In genomic region chr13:55506697-55507096, GRCm38 (mm10) we compare ENCODE assay signal across 21 mouse cellular contexts. TPM values are rescaled to one million over a fixed set of nuclear protein-coding genes. Genes with fewer than 3 reads are reported as not detected.
DNase-seq lines count a peak whose midpoint lies in the region; ATAC-seq and TF ChIP-seq lines count a peak whose summit lies in the region.
"Had no signal": no experiment of that assay in that cellular context is flagged by ENCODE, and none has a peak within 500 bp of the region (broad histone marks: within the 10 kb centered on the region; RNA-seq: fewer than 3 reads in every experiment).

No protein-coding gene starts in this region.

- DNase-seq in adrenal gland, postnatal 10 days = peak; percentile 57
- no peak for DNase-seq in adrenal gland, adult 18-20 months (ENCODE audit: low spot score in 2 of 2)
- no peak for DNase-seq in forebrain, postnatal 0 days
- DNase-seq in midbrain, embryonic 14.5 days = no peak
- DNase-seq in midbrain, postnatal 0 days (ENCODE audit: low spot score) = no peak
- DNase-seq in kidney, adult 11 months = no peak
- no peak for DNase-seq in stomach, postnatal 0 days (ENCODE audit: low spot score)
- DNase-seq: embryo, embryonic 11 days; heart, postnatal 14 days; kidney, postnatal 14 days; lung, adult 18-20 months; lung, postnatal 36 days; right cerebral cortex, postnatal 14 days had no signal

- H3K4me3 ChIP-seq in forebrain, postnatal 0 days (ENCODE audit: low read depth, low read length) = no peak overlapping the region
- H3K4me3 ChIP-seq in forebrain, embryonic 12.5 days (replicated peaks) = no peak overlapping the region
- H3K4me3 ChIP-seq in midbrain, embryonic 14.5 days (replicated peaks; ENCODE audit: low read depth, low read length) = no peak overlapping the region
- H3K4me3 ChIP-seq in midbrain, postnatal 0 days (ENCODE audit: low read depth, low read length) = no peak overlapping the region
- no peak overlapping the region for H3K4me3 ChIP-seq in stomach, postnatal 0 days (ENCODE audit: low read depth, low read length)
- H3K4me3 ChIP-seq: hindbrain, embryonic 13.5 days; midbrain, embryonic 10.5 days; neural tube, embryonic 13.5 days had no signal

- TF ChIP-seq CTCF in forebrain, postnatal 0 days (IDR thresholded peaks at IDR 0.05; ENCODE audit: low read depth) = no peak
- TF ChIP-seq CTCF in midbrain, postnatal 0 days (IDR thresholded peaks at IDR 0.05) = no peak
- TF ChIP-seq CTCF in stomach, postnatal 0 days (IDR thresholded peaks at IDR 0.05; ENCODE audit: low read depth) = no peak

- no peaks in the 10 kb centered on the region for H3K9me3 ChIP-seq in forebrain, postnatal 0 days (ENCODE audit: low read length)
- no peaks in the 10 kb centered on the region for H3K9me3 ChIP-seq in forebrain, embryonic 12.5 days
- no peaks in the 10 kb centered on the region for H3K9me3 ChIP-seq in midbrain, embryonic 14.5 days (ENCODE audit: control insufficient read depth, low read length)
- H3K9me3 ChIP-seq in midbrain, postnatal 0 days (ENCODE audit: low read length) = no peaks in the 10 kb centered on the region
- no peaks in the 10 kb centered on the region for H3K9me3 ChIP-seq in stomach, postnatal 0 days (ENCODE audit: control insufficient read depth, low read length)
- H3K9me3 ChIP-seq: hindbrain, embryonic 13.5 days; midbrain, embryonic 10.5 days; neural tube, embryonic 13.5 days had no signal

- TF ChIP-seq EP300 in stomach, postnatal 0 days (optimal IDR thresholded peaks at IDR 0.05) = no peak

- 76% methylated on average over 10 of the region's 10 CpGs for WGBS in forebrain, postnatal 0 days
- WGBS in forebrain, embryonic 12.5 days = 92% methylated on average over 10 of the region's 10 CpGs
- WGBS in midbrain, embryonic 14.5 days = 91% methylated on average over 10 of the region's 10 CpGs
- 86% methylated on average over 10 of the region's 10 CpGs for WGBS in midbrain, postnatal 0 days
- 79% methylated on average over 10 of the region's 10 CpGs for WGBS in stomach, postnatal 0 days

- peaks cover 10% of the 10 kb centered on the region; the same call in 1 of the 2 replicates for H3K4me1 ChIP-seq in forebrain, postnatal 0 days (ENCODE audit: insufficient read depth)
- H3K4me1 ChIP-seq in forebrain, embryonic 12.5 days = peaks cover 17% of the 10 kb centered on the region
- peaks cover 15% of the 10 kb centered on the region for H3K4me1 ChIP-seq in midbrain, embryonic 14.5 days (ENCODE audit: control insufficient read depth, insufficient read depth, low read length)
- H3K4me1 ChIP-seq in midbrain, postnatal 0 days (ENCODE audit: insufficient read depth, low read length) = peaks cover 8% of the 10 kb centered on the region
- peaks cover 11% of the 10 kb centered on the region for H3K4me1 ChIP-seq in stomach, postnatal 0 days (replicated peaks; ENCODE audit: control insufficient read depth, insufficient read depth)

- H3K36me3 ChIP-seq in forebrain, postnatal 0 days (ENCODE audit: insufficient read depth) = peaks cover 61% of the 10 kb centered on the region
- H3K36me3 ChIP-seq in forebrain, embryonic 12.5 days (replicated peaks) = peaks cover 83% of the 10 kb centered on the region
- H3K36me3 ChIP-seq in midbrain, embryonic 14.5 days (ENCODE audit: control insufficient read depth, insufficient read depth, low read length) = peaks cover 75% of the 10 kb centered on the region
- peaks cover 58% of the 10 kb centered on the region for H3K36me3 ChIP-seq in midbrain, postnatal 0 days (ENCODE audit: insufficient read depth, low read length)
- H3K36me3 ChIP-seq in stomach, postnatal 0 days (ENCODE audit: control insufficient read depth, insufficient read depth, low read length) = peaks cover 43% of the 10 kb centered on the region

- no peak overlapping the region for H3K9ac ChIP-seq in forebrain, postnatal 0 days
- no peak overlapping the region for H3K9ac ChIP-seq in forebrain, embryonic 12.5 days
- H3K9ac ChIP-seq in midbrain, embryonic 14.5 days (replicated peaks; ENCODE audit: low read length) = 0 out of 2 replicates have a peak overlapping the region, but pooled peaks have one; percentile 9
- no peak overlapping the region for H3K9ac ChIP-seq in midbrain, postnatal 0 days (replicated peaks; ENCODE audit: low read length, poor library complexity, severe bottlenecking)
- no peak overlapping the region for H3K9ac ChIP-seq in stomach, postnatal 0 days (ENCODE audit: low read length)
- H3K9ac ChIP-seq: hindbrain, embryonic 13.5 days; neural tube, embryonic 13.5 days had no signal

- peak; percentile 19; the same call in 1 of the 2 replicates for ATAC-seq in forebrain, postnatal 0 days
- ATAC-seq in forebrain, embryonic 12.5 days (ENCODE audit: low FRiP score) = no peak
- no peak for ATAC-seq in midbrain, embryonic 14.5 days (ENCODE audit: low FRiP score, low TSS enrichment)
- ATAC-seq in midbrain, postnatal 0 days (ENCODE audit: low FRiP score) = no peak
- ATAC-seq in stomach, postnatal 0 days (ENCODE audit: low FRiP score, low TSS enrichment) = no peak
- ATAC-seq: forebrain, embryonic 14.5 days; intestine, postnatal 0 days had no signal

- no peak overlapping the region for H3K4me2 ChIP-seq in forebrain, postnatal 0 days (ENCODE audit: low read depth)
- no peak overlapping the region for H3K4me2 ChIP-seq in forebrain, embryonic 12.5 days
- no peak overlapping the region for H3K4me2 ChIP-seq in midbrain, embryonic 14.5 days (ENCODE audit: low read length)
- H3K4me2 ChIP-seq in midbrain, postnatal 0 days (ENCODE audit: low read depth, low read length, poor library complexity, severe bottlenecking) = no peak overlapping the region
- no peak overlapping the region for H3K4me2 ChIP-seq in stomach, postnatal 0 days (replicated peaks; ENCODE audit: low read depth)
- H3K4me2 ChIP-seq: heart, embryonic 11.5 days; hindbrain, embryonic 13.5 days; neural tube, embryonic 13.5 days had no signal

- no peaks in the 10 kb centered on the region for H3K27me3 ChIP-seq in forebrain, postnatal 0 days (ENCODE audit: insufficient read depth, low read length)
- H3K27me3 ChIP-seq in forebrain, embryonic 12.5 days = no peaks in the 10 kb centered on the region
- H3K27me3 ChIP-seq in midbrain, embryonic 14.5 days (ENCODE audit: control insufficient read depth, insufficient read depth, low read length) = no peaks in the 10 kb centered on the region
- H3K27me3 ChIP-seq in midbrain, postnatal 0 days (ENCODE audit: insufficient read depth, low read length) = no peaks in the 10 kb centered on the region
- no peaks in the 10 kb centered on the region for H3K27me3 ChIP-seq in stomach, postnatal 0 days (ENCODE audit: control insufficient read depth, insufficient read depth, low read length)
- H3K27me3 ChIP-seq: hindbrain, embryonic 13.5 days; neural tube, embryonic 13.5 days had no signal

- H3K27ac ChIP-seq in forebrain, postnatal 0 days (ENCODE audit: low read depth, low read length) = no peak overlapping the region
- H3K27ac ChIP-seq in forebrain, embryonic 12.5 days = no peak overlapping the region
- H3K27ac ChIP-seq in midbrain, embryonic 14.5 days (replicated peaks; ENCODE audit: low read depth, low read length) = no peak overlapping the region
- no peak overlapping the region for H3K27ac ChIP-seq in midbrain, postnatal 0 days (ENCODE audit: low read depth, low read length)
- no peak overlapping the region for H3K27ac ChIP-seq in stomach, postnatal 0 days (replicated peaks)
- H3K27ac ChIP-seq: hindbrain, embryonic 13.5 days; midbrain, embryonic 10.5 days; neural tube, embryonic 13.5 days had no signal

RNA-seq across cellular contexts. Expression of gene Pdlim7, which starts 6.8 kb away (rescaled TPM):
- total RNA-seq in adrenal gland, postnatal 10 days (2021) = 10 to 100 TPM; 31.6 to 39.4 TPM
- total RNA-seq in adrenal gland, adult 18-20 months (2021) = 10 to 100 TPM; 11.6 to 26.8 TPM
- 26.6 and 36.7 TPM in 2 replicates for total RNA-seq in forebrain, postnatal 0 days (2014; rRNA removed)
- 114 and 115 TPM in 2 replicates for polyA plus RNA-seq in forebrain, postnatal 0 days (2015; fragmentation: Nextera tagmentation; extraction: Ambion mirVana)
- polyA plus RNA-seq in forebrain, embryonic 12.5 days (2016; fragmentation: Nextera tagmentation; extraction: Ambion mirVana) = 139 and 147 TPM in 2 replicates
- polyA plus RNA-seq in midbrain, embryonic 14.5 days (2014; fragmentation: Nextera tagmentation; extraction: Ambion mirVana) = 126 and 154 TPM in 2 replicates
- 32.3 and 41.3 TPM in 2 replicates for total RNA-seq in midbrain, postnatal 0 days (2014; rRNA removed)
- polyA plus RNA-seq in midbrain, postnatal 0 days (2015; fragmentation: Nextera tagmentation; extraction: Ambion mirVana) = 153 and 171 TPM in 2 replicates
- polyA plus RNA-seq in stomach, postnatal 0 days (2015; fragmentation: Nextera tagmentation; extraction: Ambion mirVana) = 174 and 193 TPM in 2 replicates

RNA-seq across cellular contexts. Expression of gene Dbn1, which starts 18.8 kb away (rescaled TPM):
- total RNA-seq in adrenal gland, postnatal 10 days (2021) = 10 to 100 TPM; 32.1 to 41.6 TPM
- total RNA-seq in adrenal gland, adult 18-20 months (2021) = 10 to 100 TPM; 11.1 to 16.2 TPM
- total RNA-seq in forebrain, postnatal 0 days (2014; rRNA removed) = 545 and 619 TPM in 2 replicates
- 603 and 619 TPM in 2 replicates for polyA plus RNA-seq in forebrain, postnatal 0 days (2015; fragmentation: Nextera tagmentation; extraction: Ambion mirVana)
- 591 and 654 TPM in 2 replicates for polyA plus RNA-seq in forebrain, embryonic 12.5 days (2016; fragmentation: Nextera tagmentation; extraction: Ambion mirVana)
- polyA plus RNA-seq in midbrain, embryonic 14.5 days (2014; fragmentation: Nextera tagmentation; extraction: Ambion mirVana) = 509 and 557 TPM in 2 replicates
- 498 and 510 TPM in 2 replicates for total RNA-seq in midbrain, postnatal 0 days (2014; rRNA removed)
- 482 and 484 TPM in 2 replicates for polyA plus RNA-seq in midbrain, postnatal 0 days (2015; fragmentation: Nextera tagmentation; extraction: Ambion mirVana)
- polyA plus RNA-seq in stomach, postnatal 0 days (2015; fragmentation: Nextera tagmentation; extraction: Ambion mirVana) = 39.3 and 40.4 TPM in 2 replicates

RNA-seq across cellular contexts. Expression of gene Dok3, which starts 22.4 kb away (rescaled TPM):
- 1 to 10 TPM; 5.0 to 5.1 TPM for total RNA-seq in adrenal gland, postnatal 10 days (2021)
- total RNA-seq in adrenal gland, adult 18-20 months (2021) = 1 to 10 TPM; 5.1 to 5.3 TPM
- total RNA-seq in forebrain, postnatal 0 days (2014; rRNA removed) = 2.5 and 4.8 TPM in 2 replicates
- polyA plus RNA-seq in forebrain, postnatal 0 days (2015; fragmentation: Nextera tagmentation; extraction: Ambion mirVana) = 0.82 TPM in 2 replicates
- polyA plus RNA-seq in forebrain, embryonic 12.5 days (2016; fragmentation: Nextera tagmentation; extraction: Ambion mirVana) = 3.3 and 3.7 TPM in 2 replicates
- 3.4 and 4.0 TPM in 2 replicates for polyA plus RNA-seq in midbrain, embryonic 14.5 days (2014; fragmentation: Nextera tagmentation; extraction: Ambion mirVana)
- total RNA-seq in midbrain, postnatal 0 days (2014; rRNA removed) = 3.0 and 4.5 TPM in 2 replicates
- 1.4 and 1.6 TPM in 2 replicates for polyA plus RNA-seq in midbrain, postnatal 0 days (2015; fragmentation: Nextera tagmentation; extraction: Ambion mirVana)
- polyA plus RNA-seq in stomach, postnatal 0 days (2015; fragmentation: Nextera tagmentation; extraction: Ambion mirVana) = 1.0 and 1.3 TPM in 2 replicates

RNA-seq across cellular contexts. Expression of gene Ddx41, which starts 29.8 kb away (rescaled TPM):
- 10 to 100 TPM; 38.5 to 39.9 TPM for total RNA-seq in adrenal gland, postnatal 10 days (2021)
- total RNA-seq in adrenal gland, adult 18-20 months (2021) = 10 to 100 TPM; 40.6 to 47.1 TPM
- total RNA-seq in forebrain, postnatal 0 days (2014; rRNA removed) = 65.2 and 69.6 TPM in 2 replicates
- 46.1 and 51.7 TPM in 2 replicates for polyA plus RNA-seq in forebrain, postnatal 0 days (2015; fragmentation: Nextera tagmentation; extraction: Ambion mirVana)
- polyA plus RNA-seq in forebrain, embryonic 12.5 days (2016; fragmentation: Nextera tagmentation; extraction: Ambion mirVana) = 69.9 and 73.3 TPM in 2 replicates
- polyA plus RNA-seq in midbrain, embryonic 14.5 days (2014; fragmentation: Nextera tagmentation; extraction: Ambion mirVana) = 56.2 and 57.6 TPM in 2 replicates
- total RNA-seq in midbrain, postnatal 0 days (2014; rRNA removed) = 51.9 and 58.9 TPM in 2 replicates
- polyA plus RNA-seq in midbrain, postnatal 0 days (2015; fragmentation: Nextera tagmentation; extraction: Ambion mirVana) = 45.4 and 49.1 TPM in 2 replicates
- 24.2 and 25.6 TPM in 2 replicates for polyA plus RNA-seq in stomach, postnatal 0 days (2015; fragmentation: Nextera tagmentation; extraction: Ambion mirVana)

RNA-seq across cellular contexts. Expression of gene Prr7, which starts 42.6 kb away (rescaled TPM):
- 1 to 10 TPM; 3.7 to 4.2 TPM for total RNA-seq in adrenal gland, postnatal 10 days (2021)
- 1 to 10 TPM; 1.9 to 2.2 TPM for total RNA-seq in adrenal gland, adult 18-20 months (2021)
- 108 and 118 TPM in 2 replicates for total RNA-seq in forebrain, postnatal 0 days (2014; rRNA removed)
- 7.8 and 8.7 TPM in 2 replicates for polyA plus RNA-seq in forebrain, postnatal 0 days (2015; fragmentation: Nextera tagmentation; extraction: Ambion mirVana)
- 1.7 and 2.7 TPM in 2 replicates for polyA plus RNA-seq in forebrain, embryonic 12.5 days (2016; fragmentation: Nextera tagmentation; extraction: Ambion mirVana)
- 7.0 and 34.3 TPM in 2 replicates for polyA plus RNA-seq in midbrain, embryonic 14.5 days (2014; fragmentation: Nextera tagmentation; extraction: Ambion mirVana)
- 101 and 131 TPM in 2 replicates for total RNA-seq in midbrain, postnatal 0 days (2014; rRNA removed)
- 6.6 and 8.1 TPM in 2 replicates for polyA plus RNA-seq in midbrain, postnatal 0 days (2015; fragmentation: Nextera tagmentation; extraction: Ambion mirVana)
- polyA plus RNA-seq in stomach, postnatal 0 days (2015; fragmentation: Nextera tagmentation; extraction: Ambion mirVana) = 0.13 and 0.28 TPM in 2 replicates
- total RNA-seq: liver, adult 2 months had no signal

Comparison
In these comparisons a context has a peak if more than half of its experiments do, and no peak if none do; other contexts are left out.
1. RNA of gene Dbn1, which starts 18.8 kb away (polyA plus RNA-seq): 603 to 619 TPM in forebrain, postnatal 0 days, 591 to 654 TPM in forebrain, embryonic 12.5 days, 509 to 557 TPM in midbrain, embryonic 14.5 days and 482 to 484 TPM in midbrain, postnatal 0 days; 39.3 to 40.4 TPM in stomach, postnatal 0 days; every median in the first group is over 10 times any median in the second.